Mouse (Mus musculus): ENCODE measurements around the gene Slx4.
A peak's percentile ranks its signal among the peaks of the same experiment; 100 is the strongest.
"Not testable (repeated sequence)": the region's sequence is repeated elsewhere in the genome, so short reads cannot be mapped to it uniquely, and the experiment has no call there.

Gene Slx4

DNA sequence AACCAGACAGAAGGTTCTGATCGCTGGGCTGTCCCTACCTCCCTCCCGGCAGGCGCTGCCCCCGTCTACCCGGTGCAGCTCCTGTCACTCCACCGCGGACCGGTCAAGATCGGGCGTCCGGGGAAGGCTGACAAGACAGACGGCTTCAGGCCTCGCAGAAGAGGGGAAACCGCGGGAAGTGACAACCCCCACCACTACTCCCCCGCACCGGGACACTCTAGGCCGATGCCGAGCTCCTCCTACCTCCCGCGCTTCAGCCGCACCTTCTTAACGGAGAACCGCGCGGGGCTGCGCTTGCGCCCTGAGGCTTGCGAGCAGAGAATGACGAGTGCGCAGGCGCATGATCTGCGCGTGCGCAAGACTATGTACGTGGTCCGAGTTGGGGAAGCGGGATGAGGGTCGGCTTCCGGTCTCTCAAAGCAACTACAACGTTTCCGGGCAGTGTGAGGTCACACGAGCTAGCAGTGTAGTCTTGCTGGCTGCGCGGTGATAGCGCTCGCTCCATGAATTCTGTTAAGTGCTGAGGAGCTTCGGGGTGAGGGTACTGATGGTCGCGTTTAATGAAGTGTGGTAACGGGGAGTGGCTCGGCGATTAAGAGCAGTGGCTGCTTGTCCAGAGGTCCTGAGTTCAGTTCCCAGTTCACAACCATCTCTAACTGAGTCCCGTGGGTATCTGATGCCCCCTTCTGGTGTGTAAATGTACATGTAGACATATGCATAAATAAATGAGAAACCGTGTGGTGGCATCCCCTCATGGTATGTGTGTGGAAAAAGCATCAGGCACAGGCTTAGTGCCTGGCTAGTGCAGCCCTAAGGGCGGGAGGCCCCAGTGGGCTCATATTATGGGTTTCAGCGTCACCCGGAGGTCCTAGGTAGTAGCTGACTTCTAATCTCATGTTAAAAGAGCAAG, at the start of gene Slx4:
Gene Slx4, minus strand, starts transcription at position 282 of the 910 bp plus-strand sequence.
- DNase-seq = peak; percentile 96

DNA sequence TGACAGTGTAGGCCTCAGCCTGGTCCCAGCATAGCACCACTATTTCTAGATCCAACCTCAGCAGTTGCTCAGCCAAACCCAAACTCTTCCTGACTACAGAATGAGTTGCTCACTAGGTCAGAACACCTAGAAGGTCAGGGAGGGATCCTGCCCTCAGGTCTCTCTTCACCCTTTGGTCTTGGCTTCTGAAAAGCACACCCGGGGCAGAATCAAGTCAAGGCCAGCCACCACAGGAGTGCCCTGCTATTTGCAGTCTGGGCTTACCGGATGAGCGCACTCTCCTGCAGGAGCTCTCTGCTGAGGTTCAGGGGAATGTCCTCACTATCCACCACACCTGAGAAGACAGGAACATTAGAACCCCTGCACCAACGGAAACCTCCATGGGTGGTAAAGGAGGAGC, 49.0 kb upstream of the Slx4 start:
- DNase-seq = no peak

DNA sequence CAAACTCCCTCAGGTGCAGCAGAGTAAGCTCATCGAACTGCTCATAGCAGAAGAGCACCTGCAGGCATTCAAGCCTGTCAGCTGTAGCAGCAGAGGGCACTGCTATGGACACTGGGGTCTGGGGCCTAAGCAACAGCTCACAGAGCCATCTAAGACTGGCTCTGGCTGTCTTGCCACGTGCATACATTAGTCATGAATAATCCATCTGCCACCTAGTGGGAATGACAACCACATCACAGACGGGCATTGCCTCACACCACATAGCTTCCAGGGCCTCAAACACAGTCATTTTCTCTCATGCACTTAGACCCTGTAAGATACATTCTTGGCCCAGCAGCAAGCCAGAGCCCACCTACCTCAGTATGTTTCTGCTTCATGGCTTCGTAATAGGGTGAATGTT, 42.0 kb upstream of the Slx4 start:
- DNase-seq = no peak

DNA sequence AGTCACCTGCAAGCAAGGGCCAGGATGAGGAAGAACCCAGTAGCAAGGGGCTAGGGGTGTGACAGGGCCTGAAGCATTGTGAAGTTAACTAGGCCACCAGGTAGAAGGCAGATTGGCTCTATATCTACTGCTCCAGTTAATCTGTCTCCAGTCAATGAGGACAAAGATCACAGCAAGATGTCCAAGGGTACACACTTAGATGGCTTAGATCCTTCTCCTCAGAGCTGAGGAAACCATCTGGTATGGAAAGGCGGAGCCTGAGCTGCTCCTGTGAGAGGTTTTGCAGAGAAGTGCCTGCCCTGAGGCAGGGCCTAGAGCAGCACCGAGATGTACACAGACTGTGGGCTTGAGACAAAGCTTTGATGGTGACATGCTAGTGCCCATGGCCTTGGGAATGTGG, 40.5 kb upstream of the Slx4 start:
- DNase-seq = no peak

DNA sequence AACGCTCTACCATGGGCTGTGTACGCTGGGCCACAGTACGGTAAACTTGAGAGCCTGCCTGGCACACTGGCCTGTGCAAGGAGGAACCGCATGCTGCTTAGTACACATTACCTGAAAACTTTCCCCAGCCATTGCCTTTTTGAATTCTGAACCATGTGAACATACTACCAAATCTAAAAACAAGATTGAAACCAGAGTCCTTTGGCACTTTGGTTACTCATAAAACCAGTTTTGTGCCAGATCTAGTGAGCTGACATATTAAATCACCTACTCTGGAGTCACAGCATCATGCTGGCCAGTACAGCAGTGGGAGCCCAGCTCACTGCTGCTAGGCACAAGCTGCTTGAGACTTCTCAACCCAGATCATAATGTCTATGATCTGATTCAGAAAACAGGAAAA, 38.1 kb upstream of the Slx4 start:
- DNase-seq = no peak

DNA sequence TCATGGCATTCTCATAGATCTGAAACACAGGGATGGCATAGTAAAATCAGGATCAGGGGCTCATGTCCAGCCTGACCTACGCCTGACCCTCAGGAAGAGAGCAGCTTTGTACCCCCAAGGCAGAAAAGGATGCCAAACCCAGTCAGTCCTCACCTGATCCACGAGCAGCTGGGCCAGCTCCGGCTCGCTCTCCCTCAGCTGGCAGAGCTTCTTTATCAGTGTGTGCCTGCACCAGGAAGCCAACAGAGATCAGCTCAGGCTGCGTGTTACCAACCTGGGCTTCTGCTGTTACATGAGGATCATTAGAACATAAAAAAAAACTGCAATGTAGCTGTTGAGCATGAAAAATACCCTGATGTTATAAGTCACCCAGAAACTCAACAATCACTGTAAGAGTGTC, 36.6 kb upstream of the Slx4 start:
- no peak for DNase-seq

DNA sequence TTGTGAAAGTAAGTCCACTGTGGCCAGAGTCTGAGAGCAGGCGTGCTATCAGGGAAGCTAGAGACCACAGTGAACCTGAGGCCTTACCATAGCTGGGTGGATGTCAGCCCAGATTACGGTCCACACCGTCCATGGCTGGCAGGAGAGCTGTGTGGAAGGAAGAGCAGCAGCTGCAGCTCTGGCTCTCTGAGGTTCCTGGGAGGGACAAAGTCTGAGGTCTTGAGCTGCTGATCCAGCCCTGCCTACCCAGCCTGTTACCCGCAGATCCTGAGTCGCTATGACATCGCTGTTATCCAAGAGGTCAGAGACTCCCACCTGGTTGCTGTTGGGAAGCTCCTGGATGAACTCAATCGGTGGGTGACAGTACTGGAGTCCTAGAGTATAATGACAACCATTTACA, 34.1 kb upstream of the Slx4 start:
- DNase-seq = no peak

DNA sequence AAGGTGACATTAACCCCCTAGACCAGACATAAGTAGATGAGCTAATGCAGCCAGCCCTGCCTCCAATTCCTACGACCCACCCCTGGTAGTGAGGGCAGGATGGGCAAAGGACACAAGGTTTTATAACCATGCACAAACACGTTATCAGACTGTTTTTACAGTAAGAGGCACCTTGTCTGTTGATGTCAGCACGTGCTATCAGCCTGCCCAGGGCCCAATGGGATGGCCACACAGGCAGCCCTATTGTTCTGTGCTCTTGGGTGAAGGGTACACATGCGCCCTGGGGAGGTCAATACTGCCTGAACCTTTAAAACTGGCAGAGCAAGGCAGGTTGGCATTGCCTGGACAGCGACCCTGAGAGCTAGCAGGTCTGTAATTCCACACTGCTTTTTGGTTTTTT, 33.2 kb upstream of the Slx4 start, which contains the start of gene Dnase1:
Gene Dnase1, plus strand, starts transcription at position 136 of the 400 bp plus-strand sequence.
- no peak for DNase-seq

DNA sequence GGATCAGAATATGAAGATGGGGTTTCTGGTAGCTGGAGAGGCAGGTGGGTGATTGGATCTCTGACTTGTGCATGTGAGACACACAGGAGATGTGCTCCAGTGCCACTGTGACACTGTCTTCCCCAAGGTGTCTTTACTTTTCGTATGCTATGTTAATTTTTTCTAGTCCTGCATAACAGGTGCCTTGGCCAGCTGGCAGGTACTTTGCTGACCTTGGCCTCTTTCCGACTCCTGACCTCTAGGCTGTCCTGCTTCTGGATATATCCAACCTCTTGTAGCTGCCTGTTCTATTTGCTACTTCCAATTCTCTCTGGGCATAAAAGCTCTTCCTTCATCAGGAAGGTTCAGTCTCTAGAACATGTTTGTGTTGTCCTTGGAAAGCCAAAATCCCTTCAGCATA, 32.0 kb upstream of the Slx4 start:
- DNase-seq = no peak

DNA sequence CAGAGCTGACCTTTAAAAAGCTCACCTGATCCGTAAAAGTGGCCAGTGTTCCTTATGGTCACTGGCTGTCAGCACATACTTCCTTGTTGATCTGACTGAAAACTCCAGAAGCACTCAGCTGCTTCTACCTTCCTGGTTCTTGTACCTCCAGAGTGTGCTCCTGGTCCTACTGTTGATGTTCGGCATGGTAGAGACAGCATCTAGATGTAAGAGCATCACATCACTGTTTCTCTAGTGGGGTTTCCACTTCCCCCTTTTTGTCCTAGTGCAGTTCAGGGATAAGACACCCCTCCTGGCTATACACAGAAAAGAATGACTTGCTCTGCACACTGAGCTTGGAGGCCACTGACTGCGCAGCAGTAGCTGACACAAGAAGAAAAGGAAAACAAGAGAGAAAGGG, 30.9 kb upstream of the Slx4 start:
- DNase-seq = no peak

DNA sequence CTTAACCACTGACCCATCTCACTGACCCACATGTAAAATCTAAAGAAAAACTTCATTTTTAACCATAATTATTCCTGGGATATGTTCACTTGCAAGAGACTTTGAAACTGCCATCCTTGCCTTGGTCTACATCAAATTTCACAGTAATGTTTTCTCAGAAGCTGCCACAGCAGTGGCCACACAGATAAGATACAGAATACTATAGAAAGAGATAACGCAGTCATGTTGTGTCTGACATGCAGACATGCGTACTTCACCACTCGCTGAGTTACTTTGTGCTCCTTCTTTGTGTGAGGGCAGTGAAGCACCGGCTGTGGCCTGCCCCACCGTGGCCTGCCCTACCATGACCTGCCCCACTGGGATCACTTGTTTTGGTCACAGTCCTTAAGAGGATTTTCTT, 30.4 kb upstream of the Slx4 start:
- no peak for DNase-seq

DNA sequence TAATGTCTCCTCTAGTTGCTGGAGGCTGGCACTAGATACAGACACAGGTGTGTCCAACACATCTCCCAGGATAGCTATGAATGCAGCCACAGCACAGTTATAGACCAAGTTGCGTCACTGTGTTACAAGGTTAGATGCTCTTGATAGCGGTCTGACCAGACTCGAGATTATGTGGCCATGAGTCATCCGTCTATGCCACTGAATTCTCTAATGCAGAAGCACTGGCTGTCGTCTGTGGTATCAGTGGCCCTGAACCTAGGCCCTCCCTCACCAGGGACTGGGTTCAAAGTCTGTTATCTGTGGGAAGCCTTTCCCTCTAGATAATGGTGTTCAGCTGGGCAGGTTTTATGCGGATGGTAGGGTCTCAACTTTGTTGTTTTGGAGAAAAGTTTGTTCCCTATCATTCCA, 28.8 kb upstream of the Slx4 start:
- DNase-seq = no peak

DNA sequence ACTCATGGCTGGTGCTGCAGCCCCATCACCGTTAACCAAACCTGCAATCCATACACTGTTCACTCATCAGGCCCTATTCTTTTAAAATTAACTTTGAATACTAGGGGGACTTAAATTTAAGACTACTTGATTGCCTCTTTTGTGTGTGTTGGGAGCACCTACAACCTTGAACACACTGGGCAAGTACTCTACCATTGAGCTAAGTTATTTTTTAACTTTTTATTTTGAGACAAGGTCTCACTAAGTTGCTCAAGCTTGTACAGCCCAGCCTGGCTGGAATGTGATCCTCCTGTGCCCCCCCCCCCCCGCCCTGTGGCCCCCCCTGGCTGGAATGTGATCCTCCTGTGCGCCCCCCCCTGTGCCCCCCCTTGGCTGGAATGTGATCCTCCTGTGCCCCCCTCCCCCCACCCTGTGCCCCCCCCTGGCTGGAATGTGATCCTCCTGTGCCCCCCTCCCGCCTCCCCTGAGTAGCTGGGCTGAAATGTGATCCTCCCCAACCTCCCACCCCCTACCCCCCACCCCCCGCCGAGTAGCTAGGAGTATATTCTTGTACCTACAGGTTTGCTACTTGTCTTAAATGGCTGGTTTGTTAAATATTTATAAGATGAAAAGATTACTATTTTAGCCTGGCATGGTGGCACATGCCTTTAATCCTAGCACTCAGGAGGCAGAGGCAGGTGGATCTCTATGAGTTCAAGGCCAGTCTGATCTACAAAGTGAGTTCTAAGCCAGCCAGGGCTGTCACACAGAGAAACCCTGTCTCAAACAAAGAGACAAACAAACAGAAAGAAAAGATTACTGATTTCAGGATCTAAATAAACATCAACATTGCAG, 28.1 kb upstream of the Slx4 start:
- no peak for DNase-seq

DNA sequence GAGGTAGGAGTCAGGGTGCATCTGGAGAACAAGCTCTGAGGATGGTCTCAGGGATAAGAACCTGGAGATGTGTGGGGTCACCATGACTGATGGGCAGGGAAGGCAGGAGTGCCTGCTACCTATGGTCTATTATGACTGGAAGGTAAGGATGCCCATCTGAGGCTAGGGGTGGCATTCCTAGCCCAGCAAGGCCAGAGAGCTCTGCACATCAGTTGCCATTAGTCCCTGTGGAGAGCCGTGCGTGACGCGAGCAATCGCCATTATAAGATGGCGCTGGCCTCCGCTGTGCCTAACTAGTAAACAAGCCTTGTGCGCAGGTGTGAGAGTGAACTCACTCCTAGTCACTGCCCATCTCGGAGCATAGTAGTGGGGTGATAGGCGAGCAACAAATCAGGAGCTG, 26.9 kb upstream of the Slx4 start:
- no peak for DNase-seq

DNA sequence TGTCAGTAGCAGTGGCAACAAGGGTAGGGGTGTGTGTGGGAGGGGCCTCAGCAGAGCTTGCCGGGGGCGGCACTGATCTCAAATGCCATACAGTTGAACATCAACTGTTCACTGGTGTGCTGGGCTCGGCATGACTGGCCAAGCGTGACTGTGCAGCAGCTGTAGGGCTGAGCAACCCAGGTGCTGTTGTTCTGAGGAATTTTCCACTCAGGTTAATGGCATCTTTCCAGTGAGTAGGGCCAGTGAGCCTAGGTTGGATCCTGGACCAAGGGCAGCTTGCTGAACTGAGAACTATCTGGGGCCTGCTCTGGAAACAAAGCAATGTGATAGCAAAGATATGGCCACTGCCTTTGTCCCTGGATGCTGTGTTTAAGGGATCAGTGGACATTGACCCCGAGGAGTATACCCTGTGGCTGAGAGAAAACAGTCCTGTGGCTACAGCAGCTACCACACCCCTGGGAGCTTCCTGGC, 25.8 kb upstream of the Slx4 start:
- no peak for DNase-seq

DNA sequence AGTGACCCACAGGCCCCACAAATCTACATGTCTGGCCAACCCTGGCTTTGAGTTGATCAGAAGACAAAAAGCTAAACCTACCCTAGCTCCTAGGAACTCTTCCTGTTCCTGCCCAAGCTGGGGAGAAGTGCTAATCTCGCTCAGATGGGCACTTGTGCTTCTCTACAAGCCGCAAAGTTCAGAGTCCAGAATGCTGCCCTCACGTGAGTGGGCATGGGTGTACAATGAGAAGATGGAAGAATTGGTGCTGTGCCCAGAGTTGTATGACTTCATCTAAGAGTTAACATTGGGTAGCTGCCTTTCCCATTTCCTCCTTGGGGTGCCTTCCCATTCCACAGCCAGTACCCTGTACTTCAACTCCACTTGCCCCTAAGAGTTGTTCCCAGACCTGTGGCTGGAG, 23.6 kb upstream of the Slx4 start:
- DNase-seq = no peak

DNA sequence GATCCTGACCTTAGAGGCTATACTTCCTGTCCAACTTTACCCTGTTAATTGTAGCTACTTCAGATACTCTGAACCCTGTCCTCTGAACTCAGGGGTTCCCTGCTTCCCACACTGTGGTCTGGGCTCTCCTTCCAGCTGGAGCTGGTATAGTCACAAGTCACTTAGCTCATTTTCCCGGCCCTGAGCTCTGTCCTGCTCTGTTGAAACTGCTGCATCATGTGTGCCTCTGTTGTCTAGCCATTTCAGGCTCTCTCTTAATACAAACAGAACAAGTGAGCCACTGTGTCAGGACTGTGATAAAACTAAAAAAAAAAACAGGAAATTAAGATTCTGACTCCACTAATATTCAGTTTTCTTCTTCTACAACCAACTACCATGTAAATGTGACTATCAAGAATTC, 23.1 kb upstream of the Slx4 start:
- DNase-seq = no peak

DNA sequence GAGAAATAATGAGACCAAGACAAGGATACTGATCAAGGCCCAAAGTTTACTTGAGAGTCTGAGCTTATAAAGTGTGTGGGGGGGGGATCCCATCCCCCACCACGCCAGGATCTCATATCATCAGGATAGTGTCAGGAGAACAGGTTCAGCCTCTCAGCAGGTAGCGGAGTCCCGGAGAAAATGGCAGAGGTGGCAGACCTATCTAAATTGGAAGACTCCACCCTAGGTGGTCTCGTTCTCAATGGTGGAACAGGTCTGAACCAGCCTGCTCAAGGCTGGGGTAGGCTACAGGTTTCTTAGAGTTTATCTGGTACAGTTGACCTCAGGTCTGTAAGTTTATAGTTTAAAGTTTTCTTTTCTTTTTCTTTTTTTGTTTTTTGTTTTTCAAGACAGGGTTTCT, 19.1 kb upstream of the Slx4 start:
- DNase-seq = no peak

DNA sequence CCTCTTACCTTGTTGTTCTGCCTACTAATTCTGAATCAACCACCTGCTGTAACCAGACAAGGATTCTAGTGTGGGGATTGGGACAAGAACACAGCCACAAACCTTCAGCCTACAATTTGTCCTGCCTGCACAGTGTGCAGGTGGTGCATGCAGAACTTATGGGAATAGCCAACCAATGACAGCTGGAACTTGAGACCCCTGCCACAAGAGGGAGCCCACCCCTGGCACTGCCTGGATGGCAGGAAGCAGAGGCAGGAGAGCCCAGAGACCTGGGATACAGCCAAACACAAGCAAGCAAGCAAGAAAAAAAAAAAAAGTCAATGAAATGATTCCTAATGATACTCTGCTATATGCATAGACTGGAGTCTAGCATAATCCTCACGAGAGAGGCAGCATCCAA, 17.7 kb upstream of the Slx4 start:
- peak; percentile 12 for DNase-seq

DNA sequence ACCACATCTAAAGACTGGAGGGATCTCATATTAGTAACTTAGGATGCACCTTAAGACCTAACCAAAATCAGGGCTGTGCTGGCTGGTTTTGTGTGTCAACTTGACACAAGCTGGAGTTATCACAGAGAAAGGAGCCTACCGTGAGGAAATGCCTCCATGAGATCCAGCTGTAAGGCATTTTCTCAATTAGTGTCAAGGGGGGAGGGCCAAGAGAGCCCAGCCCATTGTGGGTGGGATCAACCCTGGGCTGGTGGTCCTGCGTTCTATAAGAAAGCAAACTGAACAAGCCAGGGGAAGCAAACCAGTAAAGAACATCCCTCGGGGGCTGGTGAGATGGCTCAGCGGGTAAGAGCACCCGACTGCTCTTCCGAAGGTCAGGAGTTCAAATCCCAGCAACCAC, 13.9 kb upstream of the Slx4 start:
- DNase-seq = not testable (repeated sequence)

DNA sequence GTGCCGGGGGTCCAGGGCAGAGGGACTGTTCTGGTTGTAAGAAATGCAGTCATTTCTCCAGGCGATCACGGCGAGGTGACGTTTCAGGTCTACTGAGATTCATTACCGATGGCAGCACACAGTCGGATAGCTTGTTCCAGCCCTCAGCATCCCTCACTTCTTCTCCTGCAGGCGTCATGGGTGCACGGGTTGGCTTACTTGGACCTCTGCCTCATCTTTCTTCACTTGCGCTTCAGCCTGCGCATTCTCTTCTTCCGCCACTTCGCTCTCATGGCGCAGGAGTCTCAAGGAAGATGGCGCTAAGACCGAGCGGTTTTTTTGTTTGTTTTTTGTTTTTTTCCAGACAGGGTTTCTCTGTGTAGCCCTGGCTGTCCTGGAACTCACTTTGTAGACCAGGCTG, 13.2 kb upstream of the Slx4 start:
- DNase-seq = not testable (repeated sequence)

DNA sequence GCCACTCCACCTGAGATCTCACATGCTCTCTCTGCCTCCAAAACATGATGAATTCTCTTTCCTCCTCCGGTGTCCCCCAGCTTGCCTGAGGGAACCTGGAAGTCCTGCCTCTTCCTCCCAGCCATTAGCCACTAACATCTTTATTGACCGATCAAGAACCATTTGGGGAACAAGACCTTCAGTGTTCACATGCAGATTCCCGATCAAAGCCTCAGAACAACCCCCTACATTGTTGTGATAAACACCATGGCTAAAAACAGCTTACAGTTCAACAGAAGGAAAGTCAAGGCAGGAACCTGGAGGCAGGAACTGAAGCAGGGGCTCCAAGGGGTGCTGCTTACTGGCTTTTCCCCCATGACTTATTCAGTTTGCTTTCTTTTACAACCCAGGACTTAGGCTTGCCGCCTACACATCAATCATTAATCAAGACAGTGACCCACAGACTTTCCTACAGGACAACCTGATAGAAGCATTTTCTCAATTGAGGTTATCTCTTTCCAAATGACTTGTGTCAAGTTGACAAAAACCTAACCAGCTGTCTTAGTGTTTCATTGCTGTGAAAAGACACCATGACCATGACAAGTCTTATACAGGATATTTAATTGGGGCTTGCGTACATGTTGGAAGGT, 10.6 kb upstream of the Slx4 start:
- DNase-seq = no peak

DNA sequence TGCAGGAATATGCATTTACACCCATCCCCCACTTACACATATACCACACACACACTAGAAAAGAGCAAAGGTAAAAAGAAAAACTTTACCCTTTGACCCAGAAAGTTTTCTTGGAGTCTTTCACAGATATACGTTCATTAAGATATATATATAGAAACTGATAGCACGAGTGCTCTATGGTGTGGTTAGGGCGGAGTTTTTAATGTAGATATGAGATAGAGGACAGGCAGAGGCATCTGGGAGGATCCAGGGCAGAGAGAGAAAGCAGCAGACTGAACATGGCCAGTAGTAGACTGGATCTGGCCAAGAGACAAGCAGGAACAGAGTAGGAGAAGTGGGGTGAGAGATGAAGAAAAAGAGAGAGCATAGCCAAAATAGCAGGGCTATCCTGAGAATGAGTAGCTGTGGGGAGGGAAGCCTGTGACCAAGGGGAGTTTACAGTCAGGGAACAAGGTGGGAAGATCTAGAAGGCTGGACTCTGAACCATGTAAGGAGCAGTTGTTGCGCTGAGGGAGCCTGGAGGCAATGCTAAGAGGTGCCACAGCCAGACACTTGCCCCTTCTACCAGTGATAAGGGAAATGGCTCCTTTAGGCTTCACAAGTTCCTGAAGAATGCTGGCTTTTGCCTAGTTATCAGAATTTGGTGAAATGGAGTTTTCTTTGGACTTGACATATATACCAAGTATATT, 9.5 kb upstream of the Slx4 start:
- DNase-seq = no peak
